Mouse (Mus musculus) embryonic facial prominence, embryonic 14.5 days (tissue): ENCODE measurements around the gene Prss41. TPM values are rescaled to one million over a fixed set of nuclear protein-coding genes. Genes with fewer than 3 reads are reported as not detected.
A peak's percentile ranks its signal among the peaks of the same experiment; 100 is the strongest.

Experiments
- ATAC-seq: fragments of 200-750 bp; cut with Nextera tagmentation; 2 replicates; pipeline ENCODE4 v1.8.0; 2017; ENCODE audit warnings: low read depth, moderate number of reproducible peaks, moderate TSS enrichment
- DNase-seq: peaks from one replicate; pipeline ENCODE4 v3.0.0-alpha.2; 2015; ENCODE audit warnings: low spot score
- H3K27ac ChIP-seq: fragments of 300-500 bp; sonication (generic); replicated peaks from 2 replicates; pipeline ENCODE4 v1.5.1; 2014; ENCODE audit warnings: low read depth, mild to moderate bottlenecking, low read length, moderate library complexity
- H3K27me3 ChIP-seq: fragments of 300-500 bp; sonication (generic); replicated peaks from 2 replicates; pipeline ENCODE4 v1.6.1; 2014; ENCODE audit warnings: low read length; ENCODE audit not compliant: control insufficient read depth, insufficient read depth
- H3K36me3 ChIP-seq: fragments of 300-500 bp; sonication (generic); 2 replicates; pipeline ENCODE4 v1.6.1; 2014; ENCODE audit warnings: low read length, mixed read lengths; ENCODE audit not compliant: control insufficient read depth, insufficient read depth
- H3K4me1 ChIP-seq: fragments of 300-500 bp; sonication (generic); 2 replicates; pipeline ENCODE4 v1.6.1; 2014; ENCODE audit warnings: antibody characterized with exemption, low read length; ENCODE audit not compliant: control insufficient read depth, insufficient read depth
- H3K4me2 ChIP-seq: fragments of 300-500 bp; sonication (generic); 2 replicates; pipeline ENCODE4 v1.6.1; 2014; ENCODE audit warnings: low read depth, mild to moderate bottlenecking, low read length, moderate library complexity, mixed read lengths
- H3K4me3 ChIP-seq: fragments of 300-500 bp; sonication (generic); 2 replicates; pipeline ENCODE4 v1.5.1; 2014; ENCODE audit warnings: low read depth, mild to moderate bottlenecking, low read length
- H3K9ac ChIP-seq: fragments of 300-500 bp; sonication (generic); 2 replicates; pipeline ENCODE4 v1.6.1; 2014; ENCODE audit warnings: low read depth, mild to moderate bottlenecking, low read length, moderate library complexity, mixed read lengths
- H3K9me3 ChIP-seq: fragments of 300-500 bp; sonication (generic); 2 replicates; pipeline ENCODE4 v1.6.1; 2016; ENCODE audit warnings: low read length; ENCODE audit not compliant: control insufficient read depth
- WGBS: fragments of 180-500 bp; shearing (Covaris S2); extraction: QIAGEN DNeasy Blood & Tissue Kit; methylation state at CpG from one replicate; pipeline ENCODE4 v1.1.7; 2014; 5-methylcytosine and 5-hydroxymethylcytosine counted together
- polyA plus RNA-seq: library from polyadenylated mRNA; unstranded; fragments of >200 nt; fragmentation: Nextera tagmentation; extraction: Ambion mirVana; gene quantifications from 2 replicates; pipeline ENCODE4 v1.2.1, GENCODE M21; 2014

Prss41 gene
- polyA plus RNA-seq, 1 experiment from 2014 or later, result 0.64 TPM

DNA sequence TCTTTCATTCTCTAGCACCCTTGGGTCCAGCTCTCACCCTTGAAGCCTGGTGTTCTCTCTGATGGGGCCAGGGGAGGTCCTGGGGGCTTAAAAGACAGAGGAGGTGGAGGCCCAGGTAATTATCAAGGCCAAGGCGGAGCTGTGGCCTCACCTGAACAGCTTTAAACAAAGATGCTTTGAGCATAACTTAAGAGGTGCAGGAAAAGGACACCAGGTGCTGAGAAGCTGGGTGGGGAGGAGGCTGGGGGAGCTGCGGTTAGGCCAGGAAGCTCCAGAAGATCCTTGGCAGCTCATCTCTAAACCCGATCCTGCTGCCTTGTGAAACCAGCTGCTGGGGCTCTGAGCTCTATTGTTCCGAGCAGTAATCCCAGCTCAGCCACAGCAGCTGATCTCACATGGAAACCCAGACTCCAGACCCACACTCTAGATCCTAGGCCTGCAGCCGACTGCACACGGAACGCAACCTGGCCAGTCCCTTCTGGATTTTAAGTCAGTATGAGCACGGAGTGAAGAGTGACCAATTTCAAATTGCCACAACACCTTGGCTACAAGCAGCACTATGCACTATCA is 7.9 kb downstream of the Prss41 start, which contains the start of gene Prss33:
Gene Prss33, minus strand, starts transcription at position 51 of the 570 bp plus-strand sequence.
- 0 out of 2 replicates have a peak within 1 kb of the TSS, but pooled peaks have one; percentile 8 for H3K9ac ChIP-seq
- ATAC-seq, result peak; percentile 83
- WGBS, result 60% methylated on average over 8 of the region's 8 CpGs
- H3K27ac ChIP-seq, result no peak within 1 kb of the TSS
- no peaks in the 10 kb centered on the region for H3K4me1 ChIP-seq
- no peaks in the 10 kb centered on the region for H3K36me3 ChIP-seq
- no peaks in the 10 kb centered on the region for H3K9me3 ChIP-seq
- H3K4me2 ChIP-seq, result no peak within 1 kb of the TSS
- H3K4me3 ChIP-seq, result no peak within 1 kb of the TSS
- peaks cover 10% of the 10 kb centered on the region; the same call in 1 of the 2 replicates for H3K27me3 ChIP-seq
- DNase-seq, result peak; percentile 82

DNA sequence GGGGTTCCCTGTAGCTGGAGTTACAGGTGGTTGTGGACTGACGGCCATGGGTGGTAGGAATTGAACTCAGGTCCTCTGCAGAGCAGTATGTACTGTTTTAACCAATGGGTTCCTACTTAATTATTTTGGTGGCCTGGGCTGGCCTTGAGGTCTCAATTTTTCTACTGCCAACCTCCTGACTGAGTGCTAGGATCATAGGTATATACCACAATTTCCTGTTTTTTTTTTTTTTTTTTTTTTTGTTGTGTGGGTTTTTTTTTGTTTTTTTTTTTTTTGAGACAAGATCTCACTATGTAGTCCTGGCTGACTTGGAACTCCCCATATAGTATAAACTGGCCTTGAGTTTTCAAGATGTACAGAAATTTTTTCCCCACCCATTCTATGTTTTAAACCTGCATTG is 12.8 kb downstream of the Prss41 start:
- no peak for ATAC-seq
- Histone ChIP-seq H3K9me3 (peaks cover 4% of the 10 kb centered on the region; the same call in 1 of the 2 replicates), H3K4me1 (peaks cover 9% of the 10 kb centered on the region), H3K36me3 (peaks cover 9% of the 10 kb centered on the region), H3K27me3 (peaks cover 15% of the 10 kb centered on the region; the same call in 1 of the 2 replicates), H3K9ac (no peak overlapping the region), H3K4me2 (no peak overlapping the region), H3K4me3 (no peak overlapping the region), H3K27ac (no peak overlapping the region)
- no peak for DNase-seq
- 83% methylated on average over 1 of the region's 1 CpGs for WGBS

DNA sequence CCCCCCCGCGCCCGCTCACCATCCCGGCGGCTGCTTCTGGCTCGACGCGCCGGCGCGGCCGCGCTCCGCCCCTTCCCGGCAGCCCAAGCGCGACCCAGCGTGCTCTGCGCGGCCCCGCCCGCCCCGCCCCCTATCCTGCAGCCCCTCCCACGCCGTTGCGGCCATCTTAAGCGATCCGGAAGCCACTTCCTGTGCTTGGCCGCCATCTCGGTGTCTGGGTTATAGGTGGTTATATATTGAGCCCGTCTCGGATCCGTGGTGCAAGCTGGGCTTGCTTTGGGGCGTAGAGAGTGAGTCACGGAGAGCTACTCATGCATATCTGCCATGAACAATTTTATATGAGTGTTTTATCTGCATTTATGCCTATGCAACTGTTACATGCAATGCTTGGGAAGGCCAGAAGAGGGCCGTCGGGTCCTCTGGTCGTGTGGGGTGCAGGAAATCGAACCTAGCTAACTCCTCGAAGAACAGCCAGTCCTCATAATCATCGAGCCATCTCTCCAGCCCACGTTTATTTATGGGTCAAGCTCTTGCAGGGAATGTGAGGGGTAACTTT is 14.8 kb downstream of the Prss41 start, which contains the start of gene Elob:
Gene Elob, minus strand, starts transcription at position 73 of the 556 bp plus-strand sequence.
- peak within 1 kb of the TSS; percentile 79 for H3K9ac ChIP-seq
- ATAC-seq (peak; percentile 95), DNase-seq (peak; percentile 96)
- peak within 1 kb of the TSS; percentile 95 for H3K27ac ChIP-seq
- H3K36me3 ChIP-seq, result peaks cover 30% of the 10 kb centered on the region
- H3K9me3 ChIP-seq, result peaks cover 4% of the 10 kb centered on the region; the same call in 1 of the 2 replicates
- peak within 1 kb of the TSS; percentile 64 for H3K4me2 ChIP-seq
- H3K27me3 ChIP-seq, result peaks cover 15% of the 10 kb centered on the region; the same call in 1 of the 2 replicates
- H3K4me1 ChIP-seq, result peaks cover 9% of the 10 kb centered on the region
- WGBS, result 1% methylated on average over 21 of the region's 42 CpGs
- H3K4me3 ChIP-seq, result peak within 1 kb of the TSS; percentile 52

DNA sequence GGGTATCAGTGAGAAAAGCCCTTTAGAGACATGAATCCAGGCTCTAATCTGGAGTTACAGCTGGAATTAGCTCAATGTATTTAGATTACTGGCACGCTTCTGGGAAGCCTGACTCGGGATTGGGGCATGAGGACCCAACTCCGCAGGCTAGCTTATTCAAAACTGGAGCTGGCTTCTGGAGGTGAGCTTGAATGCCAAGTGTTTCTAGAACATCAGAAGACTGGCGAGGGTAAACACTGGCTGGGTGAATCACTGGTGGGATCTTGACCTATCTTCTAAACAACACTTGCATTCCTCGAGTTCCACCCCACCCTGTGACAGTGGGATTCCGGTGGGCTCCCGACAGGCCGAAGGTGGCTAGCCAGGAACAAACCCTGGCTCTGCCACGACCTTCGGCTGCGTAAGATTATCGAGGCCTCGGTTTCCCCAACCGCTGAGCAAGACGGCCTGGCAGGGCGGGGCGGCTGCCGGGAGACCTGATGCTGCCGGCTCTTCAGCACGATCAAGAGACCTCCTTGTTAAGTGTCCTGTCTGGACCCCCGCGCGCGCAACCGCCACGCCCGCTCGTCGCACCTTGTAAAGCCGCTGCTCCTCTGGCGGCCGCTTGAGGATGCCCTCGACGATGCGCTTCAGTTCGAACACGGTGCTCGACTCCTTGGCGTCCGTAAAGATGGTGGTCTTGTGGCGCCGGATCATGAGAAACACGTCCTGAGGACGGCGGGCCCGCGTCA is 15.5 kb downstream of the Prss41 start:
- ATAC-seq, result peak; percentile 73
- WGBS, result 0% methylated on average over 41 of the region's 47 CpGs

DNA sequence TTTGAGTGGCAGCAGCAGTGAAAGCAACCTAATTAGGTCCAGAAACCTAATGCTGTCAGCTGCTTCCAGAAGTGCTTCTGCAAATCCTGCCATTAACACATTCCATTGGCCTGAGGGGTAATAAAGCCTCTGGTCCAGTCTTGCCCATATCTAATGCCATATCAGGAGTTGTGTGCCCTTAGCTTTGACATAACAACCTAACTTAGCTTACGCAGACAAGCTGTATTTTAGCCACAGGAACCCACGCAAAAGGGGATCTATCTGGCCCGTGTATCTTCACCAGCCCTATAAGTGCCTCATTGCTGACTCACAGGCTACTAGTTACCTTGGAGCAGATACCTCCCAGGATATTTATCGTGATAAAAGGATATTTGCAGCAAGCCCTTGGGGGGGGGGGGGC is 18.4 kb downstream of the Prss41 start:
- no peak overlapping the region for H3K4me2 ChIP-seq
- 83% methylated on average over 4 of the region's 4 CpGs for WGBS

More for the DNA sequence above, 15.5 kb downstream of the Prss41 start:
- Histone ChIP-seq H3K9me3 (peaks cover 4% of the 10 kb centered on the region; the same call in 1 of the 2 replicates), H3K4me1 (peaks cover 9% of the 10 kb centered on the region), H3K36me3 (peaks cover 37% of the 10 kb centered on the region), H3K27ac (peak overlapping the region; percentile 95), H3K27me3 (peaks cover 15% of the 10 kb centered on the region; the same call in 1 of the 2 replicates), H3K4me2 (peak overlapping the region; percentile 64), H3K9ac (peak overlapping the region; percentile 79), H3K4me3 (peak overlapping the region; percentile 52)
- DNase-seq, result peak; percentile 59

DNA sequence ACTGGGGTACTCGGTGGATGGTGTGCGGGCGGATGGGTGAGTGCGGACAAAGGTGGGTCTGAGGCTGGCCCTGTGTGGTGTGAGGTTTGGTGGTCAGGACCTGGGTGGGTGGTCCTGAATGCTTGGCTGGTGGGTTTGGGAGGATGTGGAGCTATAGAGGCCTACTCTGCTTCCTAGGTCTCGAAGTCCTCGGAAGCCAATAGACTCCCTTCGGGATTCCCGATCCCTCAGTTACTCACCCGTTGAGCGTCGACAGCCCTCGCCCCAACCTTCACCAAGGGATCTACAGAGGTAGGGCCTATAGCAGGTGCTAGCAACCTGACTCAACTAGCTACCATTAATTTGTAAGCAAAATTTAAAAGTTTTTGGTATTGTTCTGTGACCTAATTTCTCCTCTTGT is 20.4 kb downstream of the Prss41 start:
- WGBS, result 91% methylated on average over 12 of the region's 12 CpGs
- H3K36me3 ChIP-seq, result peaks cover 85% of the 10 kb centered on the region
- H3K4me3 ChIP-seq, result no peak overlapping the region

More for the DNA sequence above, 18.4 kb downstream of the Prss41 start:
- Histone ChIP-seq H3K4me3 (no peak overlapping the region), H3K27me3 (0 out of 2 replicates have a peak, but pooled peaks cover under 1% of the 10 kb centered on the region), H3K9ac (no peak overlapping the region), H3K27ac (no peak overlapping the region), H3K9me3 (peaks cover 4% of the 10 kb centered on the region; the same call in 1 of the 2 replicates), H3K4me1 (peaks cover 9% of the 10 kb centered on the region), H3K36me3 (peaks cover 65% of the 10 kb centered on the region)
- DNase-seq (no peak), ATAC-seq (no peak)

DNA sequence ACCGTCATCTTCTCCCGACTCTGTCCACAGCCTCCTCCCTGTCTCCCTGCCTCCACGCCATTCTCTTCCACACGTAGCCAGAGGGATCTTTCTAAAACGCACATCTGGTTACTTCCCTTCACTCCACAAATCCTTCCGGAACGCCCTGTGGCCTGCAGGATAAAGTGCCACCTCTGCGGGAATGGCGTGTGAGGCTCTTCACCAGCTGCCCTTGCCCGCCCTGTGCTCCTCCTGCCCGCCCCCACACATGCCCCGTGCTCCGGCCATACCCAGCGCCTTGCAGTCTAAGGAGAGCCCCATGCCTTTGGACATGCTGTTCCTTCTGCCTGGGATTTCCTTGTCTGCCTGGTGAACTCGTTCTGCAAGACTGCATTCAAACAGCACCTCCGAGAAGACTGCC is 21.0 kb downstream of the Prss41 start:
- 81% methylated on average over 16 of the region's 16 CpGs for WGBS
- Histone ChIP-seq H3K4me2 (no peak overlapping the region), H3K4me3 (no peak overlapping the region), H3K27ac (no peak overlapping the region), H3K27me3 (no peaks in the 10 kb centered on the region), H3K9me3 (peaks cover 22% of the 10 kb centered on the region), H3K4me1 (peaks cover 9% of the 10 kb centered on the region), H3K36me3 (peaks cover 91% of the 10 kb centered on the region), H3K9ac (no peak overlapping the region)
- no peak for DNase-seq
- ATAC-seq, result no peak

More for the DNA sequence above, 20.4 kb downstream of the Prss41 start:
- H3K27ac ChIP-seq, result no peak overlapping the region
- H3K4me1 ChIP-seq, result peaks cover 9% of the 10 kb centered on the region
- ATAC-seq, result peak; percentile 24; the same call in 1 of the 2 replicates
- H3K9me3 ChIP-seq, result peaks cover 16% of the 10 kb centered on the region
- no peaks in the 10 kb centered on the region for H3K27me3 ChIP-seq
- H3K9ac ChIP-seq, result no peak overlapping the region
- no peak for DNase-seq
- H3K4me2 ChIP-seq, result no peak overlapping the region

DNA sequence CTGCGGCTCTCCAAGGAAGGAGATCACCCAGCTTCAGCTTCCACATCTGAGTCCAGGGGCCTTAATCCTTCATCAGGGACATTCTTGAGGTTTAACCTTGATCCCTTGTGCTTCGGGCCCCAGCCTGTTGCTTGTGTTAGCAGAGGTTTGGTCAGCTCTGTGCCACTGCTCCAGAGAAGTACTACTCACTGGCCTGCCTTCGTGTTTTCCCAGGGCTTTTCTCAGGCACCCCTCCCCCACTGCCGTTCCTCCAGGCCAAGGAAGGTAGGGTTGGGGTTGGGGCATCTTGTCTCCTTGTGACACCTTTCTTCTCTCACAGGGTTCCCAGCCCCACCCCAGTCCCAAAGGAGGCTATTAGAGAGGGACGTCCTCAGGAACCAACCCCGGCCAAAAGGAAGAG is 21.9 kb downstream of the Prss41 start:
- ATAC-seq, result no peak
- H3K9me3 ChIP-seq, result peaks cover 31% of the 10 kb centered on the region

More for the DNA sequence above, 21.9 kb downstream of the Prss41 start:
- Histone ChIP-seq H3K9ac (no peak overlapping the region), H3K27me3 (no peaks in the 10 kb centered on the region), H3K4me3 (no peak overlapping the region), H3K27ac (no peak overlapping the region), H3K4me2 (no peak overlapping the region), H3K36me3 (peaks cover 99% of the 10 kb centered on the region), H3K4me1 (no peaks in the 10 kb centered on the region; the same call in 1 of the 2 replicates)
- WGBS, result 75% methylated on average over 6 of the region's 6 CpGs
- DNase-seq, result no peak
